Mouse (Mus musculus): ENCODE measurements around the gene Sipa1l3. TPM values are rescaled to one million over a fixed set of nuclear protein-coding genes. Genes with fewer than 3 reads are reported as not detected.

Gene Sipa1l3
- polyA plus RNA-seq, 1 experiment from 2014 or later: 15.6 TPM

DNA sequence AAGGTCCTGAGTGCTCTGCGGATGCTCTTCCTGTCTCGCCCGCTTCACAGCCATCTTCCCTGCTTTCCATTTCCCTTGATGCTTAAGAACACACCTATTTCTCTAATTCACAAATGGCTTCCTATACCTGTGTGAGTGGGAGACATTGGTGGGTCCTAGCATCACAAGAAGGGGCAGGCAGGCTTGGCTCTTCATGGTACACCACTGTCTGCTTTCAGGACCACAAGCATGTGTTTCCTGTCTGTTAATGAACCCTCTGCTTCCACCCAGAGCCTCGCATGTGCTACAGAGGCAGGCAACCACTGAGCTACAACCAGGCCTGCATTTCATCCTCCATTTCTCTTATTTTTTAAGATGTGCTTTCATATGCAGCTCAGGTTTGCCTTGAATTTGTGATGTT lies 116.4 kb downstream of the Sipa1l3 start:
- H3K27ac ChIP-seq (replicated peaks; ENCODE audit: low read depth, low read length): no peak overlapping the region
- ATAC-seq (ENCODE audit: low read depth) (no peak), DNase-seq (ENCODE audit: low spot score) (no peak)
- H3K4me2 ChIP-seq (ENCODE audit: low read depth, low read length): no peak overlapping the region
- H3K36me3 ChIP-seq (ENCODE audit: control insufficient read depth, insufficient read depth, low read length): peaks cover 38% of the 10 kb centered on the region
- no peak overlapping the region for H3K9ac ChIP-seq (ENCODE audit: low read depth, low read length)
- H3K4me1 ChIP-seq (ENCODE audit: control insufficient read depth, insufficient read depth, low read length): no peaks in the 10 kb centered on the region
- H3K27me3 ChIP-seq (replicated peaks; ENCODE audit: control insufficient read depth, insufficient read depth, low read length): no peaks in the 10 kb centered on the region
- no peaks in the 10 kb centered on the region for H3K9me3 ChIP-seq (ENCODE audit: control insufficient read depth, low read length)
- no peak overlapping the region for H3K4me3 ChIP-seq (ENCODE audit: low read depth, low read length)
- 87% methylated on average over 4 of the region's 4 CpGs for WGBS

DNA sequence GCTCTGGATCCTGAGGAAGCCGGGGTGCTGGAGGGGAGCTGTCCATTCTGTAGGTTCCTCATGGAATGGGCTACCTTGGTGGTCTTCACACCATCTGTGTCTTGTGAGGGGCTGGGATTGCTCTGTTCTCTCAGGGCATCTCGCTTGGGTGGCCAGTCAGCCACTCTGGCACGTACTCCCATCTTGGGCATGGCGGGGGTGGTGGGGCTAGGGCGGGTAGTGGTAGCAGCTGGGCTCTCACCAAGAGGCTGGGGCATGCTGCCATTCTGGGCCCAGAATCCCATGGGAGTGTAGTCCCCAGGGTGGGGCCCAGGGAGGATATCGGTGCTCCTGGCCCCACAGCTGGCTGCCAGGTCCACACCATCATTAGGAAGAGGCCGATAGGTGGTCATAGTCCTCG lies 118.0 kb downstream of the Sipa1l3 start:
- H3K27me3 ChIP-seq (replicated peaks; ENCODE audit: control insufficient read depth, insufficient read depth, low read length): no peaks in the 10 kb centered on the region
- 92% methylated on average over 8 of the region's 8 CpGs for WGBS
- ATAC-seq (ENCODE audit: low read depth) (no peak), DNase-seq (ENCODE audit: low spot score) (no peak)
- H3K4me1 ChIP-seq (ENCODE audit: control insufficient read depth, insufficient read depth, low read length): no peaks in the 10 kb centered on the region
- H3K9me3 ChIP-seq (ENCODE audit: control insufficient read depth, low read length): no peaks in the 10 kb centered on the region
- no peak overlapping the region for H3K4me2 ChIP-seq (ENCODE audit: low read depth, low read length)
- no peak overlapping the region for H3K4me3 ChIP-seq (ENCODE audit: low read depth, low read length)
- peaks cover 52% of the 10 kb centered on the region for H3K36me3 ChIP-seq (ENCODE audit: control insufficient read depth, insufficient read depth, low read length)
- H3K9ac ChIP-seq (ENCODE audit: low read depth, low read length): no peak overlapping the region
- H3K27ac ChIP-seq (replicated peaks; ENCODE audit: low read depth, low read length): no peak overlapping the region

DNA sequence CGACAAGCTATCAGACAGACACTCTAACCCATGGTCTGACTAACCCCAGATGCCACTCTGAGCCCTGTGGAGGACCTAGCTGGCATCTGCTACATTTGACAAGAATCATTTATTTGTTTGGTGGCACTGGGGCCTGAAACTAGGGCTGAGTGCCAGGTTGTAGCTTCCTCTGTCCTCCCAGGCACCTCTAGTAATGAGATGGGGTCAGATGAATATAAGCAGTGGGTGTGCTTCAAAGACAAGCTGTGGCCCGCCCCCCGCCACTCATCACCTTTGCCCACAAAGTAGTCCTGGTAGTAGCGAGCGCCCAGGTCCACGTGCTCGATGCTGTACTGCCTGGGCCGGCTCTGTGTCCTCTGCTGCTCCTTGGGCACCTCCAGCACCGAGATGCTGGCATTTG lies 119.4 kb downstream of the Sipa1l3 start:
- no peak for DNase-seq (ENCODE audit: low spot score)
- H3K27ac ChIP-seq (replicated peaks; ENCODE audit: low read depth, low read length): no peak overlapping the region
- peaks cover 63% of the 10 kb centered on the region for H3K36me3 ChIP-seq (ENCODE audit: control insufficient read depth, insufficient read depth, low read length)
- H3K9ac ChIP-seq (ENCODE audit: low read depth, low read length): no peak overlapping the region
- no peaks in the 10 kb centered on the region for H3K9me3 ChIP-seq (ENCODE audit: control insufficient read depth, low read length)
- no peaks in the 10 kb centered on the region for H3K27me3 ChIP-seq (replicated peaks; ENCODE audit: control insufficient read depth, insufficient read depth, low read length)
- WGBS: 91% methylated on average over 9 of the region's 9 CpGs
- H3K4me3 ChIP-seq (ENCODE audit: low read depth, low read length): no peak overlapping the region
- ATAC-seq (ENCODE audit: low read depth): no peak
- H3K4me1 ChIP-seq (ENCODE audit: control insufficient read depth, insufficient read depth, low read length): no peaks in the 10 kb centered on the region
- H3K4me2 ChIP-seq (ENCODE audit: low read depth, low read length): no peak overlapping the region

DNA sequence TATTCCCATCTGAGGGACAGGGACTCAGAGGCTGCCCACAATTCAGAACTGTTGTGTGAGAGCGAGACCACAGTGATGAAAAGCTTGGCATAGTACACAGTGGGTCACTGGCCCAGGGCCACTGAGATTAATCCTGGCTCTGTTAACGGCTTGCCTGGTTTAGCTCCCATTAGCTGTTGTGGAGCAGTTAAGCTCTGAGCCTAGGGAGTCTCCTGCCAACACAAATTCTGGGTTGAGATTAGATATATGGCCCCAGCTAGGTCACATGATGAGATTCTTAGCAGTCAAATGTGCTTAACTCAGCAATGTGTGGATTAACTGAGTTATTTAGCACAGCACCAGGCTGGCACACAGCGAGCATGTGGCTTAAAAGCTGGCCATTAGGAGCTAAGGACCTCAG lies 121.0 kb downstream of the Sipa1l3 start:
- Histone ChIP-seq H3K4me2 (ENCODE audit: low read depth, low read length) (no peak overlapping the region), H3K27me3 (replicated peaks; ENCODE audit: control insufficient read depth, insufficient read depth, low read length) (no peaks in the 10 kb centered on the region), H3K9me3 (ENCODE audit: control insufficient read depth, low read length) (no peaks in the 10 kb centered on the region), H3K9ac (ENCODE audit: low read depth, low read length) (no peak overlapping the region), H3K27ac (replicated peaks; ENCODE audit: low read depth, low read length) (no peak overlapping the region), H3K4me3 (ENCODE audit: low read depth, low read length) (no peak overlapping the region), H3K4me1 (ENCODE audit: control insufficient read depth, insufficient read depth, low read length) (no peaks in the 10 kb centered on the region), H3K36me3 (ENCODE audit: control insufficient read depth, insufficient read depth, low read length) (peaks cover 64% of the 10 kb centered on the region)
- 71% methylated on average over 3 of the region's 3 CpGs for WGBS
- DNase-seq (ENCODE audit: low spot score): peak; percentile 24
- ATAC-seq (ENCODE audit: low read depth): no peak

DNA sequence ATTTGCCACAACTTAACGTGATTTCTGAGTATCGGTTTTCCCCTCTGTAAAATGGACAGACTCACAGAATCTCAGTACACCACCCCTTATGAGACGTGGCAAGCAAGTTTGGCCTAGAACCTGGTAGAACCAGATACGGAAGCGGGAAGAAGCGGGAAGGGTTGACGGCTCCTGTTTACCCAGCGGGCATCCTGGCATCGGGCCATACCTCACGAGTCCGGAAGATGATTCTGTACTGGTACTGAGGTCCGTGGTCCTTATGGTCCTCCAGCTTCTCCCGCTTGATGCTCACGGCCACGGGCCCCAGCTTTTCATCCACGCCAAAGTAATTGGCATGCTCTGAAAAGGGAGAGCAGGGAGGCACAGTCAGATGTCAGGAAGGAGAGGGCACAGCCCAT lies 121.5 kb downstream of the Sipa1l3 start:
- 96% methylated on average over 16 of the region's 16 CpGs for WGBS
- DNase-seq (ENCODE audit: low spot score): no peak
- ATAC-seq (ENCODE audit: low read depth): no peak
- no peaks in the 10 kb centered on the region for H3K27me3 ChIP-seq (replicated peaks; ENCODE audit: control insufficient read depth, insufficient read depth, low read length)
- H3K9ac ChIP-seq (ENCODE audit: low read depth, low read length): no peak overlapping the region
- no peak overlapping the region for H3K27ac ChIP-seq (replicated peaks; ENCODE audit: low read depth, low read length)
- H3K4me1 ChIP-seq (ENCODE audit: control insufficient read depth, insufficient read depth, low read length): no peaks in the 10 kb centered on the region
- H3K4me2 ChIP-seq (ENCODE audit: low read depth, low read length): no peak overlapping the region
- no peaks in the 10 kb centered on the region for H3K9me3 ChIP-seq (ENCODE audit: control insufficient read depth, low read length)
- H3K4me3 ChIP-seq (ENCODE audit: low read depth, low read length): no peak overlapping the region
- peaks cover 64% of the 10 kb centered on the region for H3K36me3 ChIP-seq (ENCODE audit: control insufficient read depth, insufficient read depth, low read length)

DNA sequence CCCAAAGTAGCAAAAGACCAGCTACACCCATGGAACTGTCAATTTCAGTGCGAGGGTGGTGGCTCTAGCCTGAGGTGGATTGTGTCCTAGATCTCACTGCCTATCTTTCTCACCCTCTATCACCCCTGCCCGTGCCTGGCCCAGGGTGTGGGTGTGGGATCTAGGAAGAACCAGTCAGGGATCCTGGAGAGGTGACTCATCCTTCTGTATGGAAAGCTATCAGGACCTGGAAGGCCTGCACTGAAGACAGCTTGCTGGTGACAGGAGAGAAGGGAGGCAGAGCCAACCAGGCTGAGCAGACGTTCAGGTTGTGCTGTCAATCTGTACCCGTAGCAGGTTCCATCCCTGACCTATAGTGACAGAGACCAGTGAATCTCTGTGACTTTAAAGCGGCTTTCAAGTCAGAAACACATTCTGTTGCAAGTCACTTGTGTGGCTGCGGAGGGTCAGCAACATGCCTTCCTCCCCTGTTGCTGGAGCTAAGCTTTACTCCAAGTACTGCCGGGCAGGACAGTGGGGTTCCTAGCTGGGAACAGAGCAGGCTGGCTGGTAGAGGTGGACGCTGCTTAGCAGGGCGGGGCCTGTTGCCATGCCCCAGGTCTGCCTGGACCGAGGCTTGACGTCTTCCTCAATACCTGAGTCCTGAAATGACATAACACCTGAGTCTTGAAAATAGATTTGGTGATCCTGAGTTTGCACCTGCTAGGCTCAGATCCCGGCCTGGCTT lies 122.1 kb downstream of the Sipa1l3 start:
- no peak for ATAC-seq (ENCODE audit: low read depth)

DNA sequence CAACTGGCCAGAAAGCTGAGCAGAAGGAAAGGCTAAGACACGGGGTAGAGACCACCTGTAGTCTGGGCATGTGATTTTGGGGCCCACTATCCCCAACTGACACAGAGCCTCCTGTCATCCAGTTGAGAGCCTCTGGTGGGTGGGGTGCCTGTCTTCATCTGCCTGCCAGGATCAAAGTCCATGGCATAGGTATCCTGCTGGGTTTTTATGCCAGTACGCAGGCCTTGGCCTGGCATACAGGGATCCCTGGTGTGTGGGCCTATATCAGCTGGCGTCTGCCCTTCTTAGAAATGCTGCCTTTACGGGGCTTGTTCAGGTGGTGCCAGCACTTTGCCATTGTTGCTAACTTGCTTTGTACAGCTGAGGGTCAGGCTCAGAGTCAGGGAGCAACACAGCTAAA lies 123.3 kb downstream of the Sipa1l3 start:
- WGBS: 97% methylated on average over 4 of the region's 4 CpGs
- Histone ChIP-seq H3K36me3 (ENCODE audit: control insufficient read depth, insufficient read depth, low read length) (peaks cover 52% of the 10 kb centered on the region), H3K4me2 (ENCODE audit: low read depth, low read length) (no peak overlapping the region), H3K4me1 (ENCODE audit: control insufficient read depth, insufficient read depth, low read length) (no peaks in the 10 kb centered on the region), H3K27ac (replicated peaks; ENCODE audit: low read depth, low read length) (no peak overlapping the region), H3K9ac (ENCODE audit: low read depth, low read length) (no peak overlapping the region), H3K4me3 (ENCODE audit: low read depth, low read length) (no peak overlapping the region), H3K27me3 (replicated peaks; ENCODE audit: control insufficient read depth, insufficient read depth, low read length) (no peaks in the 10 kb centered on the region), H3K9me3 (ENCODE audit: control insufficient read depth, low read length) (no peaks in the 10 kb centered on the region)
- DNase-seq (ENCODE audit: low spot score): no peak
- no peak for ATAC-seq (ENCODE audit: low read depth)

More for the DNA sequence above, 122.1 kb downstream of the Sipa1l3 start:
- Histone ChIP-seq H3K27ac (replicated peaks; ENCODE audit: low read depth, low read length) (no peak overlapping the region), H3K4me1 (ENCODE audit: control insufficient read depth, insufficient read depth, low read length) (no peaks in the 10 kb centered on the region), H3K9ac (ENCODE audit: low read depth, low read length) (no peak overlapping the region), H3K4me3 (ENCODE audit: low read depth, low read length) (no peak overlapping the region), H3K27me3 (replicated peaks; ENCODE audit: control insufficient read depth, insufficient read depth, low read length) (no peaks in the 10 kb centered on the region), H3K4me2 (ENCODE audit: low read depth, low read length) (no peak overlapping the region), H3K36me3 (ENCODE audit: control insufficient read depth, insufficient read depth, low read length) (peaks cover 64% of the 10 kb centered on the region), H3K9me3 (ENCODE audit: control insufficient read depth, low read length) (no peaks in the 10 kb centered on the region)
- 90% methylated on average over 12 of the region's 12 CpGs for WGBS
- no peak for DNase-seq (ENCODE audit: low spot score)

DNA sequence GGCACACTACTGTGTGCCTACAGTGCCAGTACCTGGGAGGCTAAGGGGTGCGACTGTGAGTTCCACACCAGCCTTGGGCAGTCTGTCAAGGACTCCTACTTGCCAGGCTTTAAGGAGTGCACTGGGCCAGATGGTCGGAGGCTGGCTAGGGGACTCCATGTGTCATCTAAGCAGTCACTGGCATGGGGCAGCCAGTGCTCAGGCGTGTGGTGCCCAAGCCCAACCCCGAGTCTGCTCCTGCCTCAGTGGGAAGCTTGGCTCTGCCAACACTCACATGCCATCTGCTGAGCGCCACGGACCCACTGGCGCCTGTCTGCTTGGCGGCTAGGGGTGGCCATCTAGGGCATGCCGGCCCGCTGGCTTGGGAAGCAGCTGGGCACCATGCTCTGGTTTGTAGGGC lies 125.1 kb downstream of the Sipa1l3 start:
- Histone ChIP-seq H3K9ac (ENCODE audit: low read depth, low read length) (no peak overlapping the region), H3K4me2 (ENCODE audit: low read depth, low read length) (no peak overlapping the region), H3K4me1 (ENCODE audit: control insufficient read depth, insufficient read depth, low read length) (no peaks in the 10 kb centered on the region), H3K27me3 (replicated peaks; ENCODE audit: control insufficient read depth, insufficient read depth, low read length) (no peaks in the 10 kb centered on the region), H3K36me3 (ENCODE audit: control insufficient read depth, insufficient read depth, low read length) (peaks cover 33% of the 10 kb centered on the region), H3K27ac (replicated peaks; ENCODE audit: low read depth, low read length) (no peak overlapping the region), H3K9me3 (ENCODE audit: control insufficient read depth, low read length) (no peaks in the 10 kb centered on the region), H3K4me3 (ENCODE audit: low read depth, low read length) (no peak overlapping the region)
- no peak for ATAC-seq (ENCODE audit: low read depth)
- 95% methylated on average over 10 of the region's 10 CpGs for WGBS
- no peak for DNase-seq (ENCODE audit: low spot score)

DNA sequence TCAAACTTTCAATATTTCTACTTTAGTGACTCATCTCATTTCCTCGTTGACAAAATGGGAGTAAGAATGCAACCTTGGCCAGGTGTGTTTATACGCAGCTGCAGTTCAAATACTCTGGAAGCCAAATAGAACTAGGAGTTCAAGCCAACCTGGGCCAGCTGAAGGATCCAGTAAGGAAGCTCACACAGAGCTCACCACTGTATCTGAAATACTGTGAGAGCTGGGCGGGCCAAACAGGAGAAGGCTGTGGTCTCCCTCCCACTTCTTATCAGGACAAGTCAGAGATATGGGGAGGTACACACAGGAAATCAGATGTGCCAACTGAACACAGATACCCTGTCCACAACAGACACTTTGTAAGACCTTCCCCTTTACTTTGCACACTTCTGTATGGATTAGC lies 125.6 kb downstream of the Sipa1l3 start:
- H3K36me3 ChIP-seq (ENCODE audit: control insufficient read depth, insufficient read depth, low read length): peaks cover 34% of the 10 kb centered on the region
- no peak overlapping the region for H3K9ac ChIP-seq (ENCODE audit: low read depth, low read length)
- H3K27me3 ChIP-seq (replicated peaks; ENCODE audit: control insufficient read depth, insufficient read depth, low read length): no peaks in the 10 kb centered on the region
- no peak for DNase-seq (ENCODE audit: low spot score)
- no peak for ATAC-seq (ENCODE audit: low read depth)
- no peak overlapping the region for H3K4me3 ChIP-seq (ENCODE audit: low read depth, low read length)
- no peak overlapping the region for H3K4me2 ChIP-seq (ENCODE audit: low read depth, low read length)
- H3K4me1 ChIP-seq (ENCODE audit: control insufficient read depth, insufficient read depth, low read length): no peaks in the 10 kb centered on the region
- no peaks in the 10 kb centered on the region for H3K9me3 ChIP-seq (ENCODE audit: control insufficient read depth, low read length)
- H3K27ac ChIP-seq (replicated peaks; ENCODE audit: low read depth, low read length): no peak overlapping the region
- 81% methylated on average over 3 of the region's 3 CpGs for WGBS

All from embryonic facial prominence, embryonic 14.5 days (tissue).